Mouse (Mus musculus) layer of hippocampus, adult 6 months (tissue): ENCODE results near the gene Gm884. TPM values are rescaled to one million over a fixed set of nuclear protein-coding genes. Genes with fewer than 3 reads are reported as not detected.

ENCODE experiments used
- long read RNA-seq, 2 experiments: library from polyadenylated mRNA; unstranded; transcript quantifications; one replicate each; pipeline ENCODE4 v2.0.0; 2019 to 2020
- polyA plus RNA-seq: library from polyadenylated mRNA; unstranded; fragments of <200 nt; fragmentation: Nextera tagmentation; gene quantifications from 2 replicates; pipeline ENCODE4 v1.2.3, GENCODE M21; 2021

The Gm884 gene
- polyA plus RNA-seq = not detected in 2 replicates
- long read RNA-seq, experiment 1 = 0 reads
- long read RNA-seq, experiment 2 = 0 reads

DNA sequence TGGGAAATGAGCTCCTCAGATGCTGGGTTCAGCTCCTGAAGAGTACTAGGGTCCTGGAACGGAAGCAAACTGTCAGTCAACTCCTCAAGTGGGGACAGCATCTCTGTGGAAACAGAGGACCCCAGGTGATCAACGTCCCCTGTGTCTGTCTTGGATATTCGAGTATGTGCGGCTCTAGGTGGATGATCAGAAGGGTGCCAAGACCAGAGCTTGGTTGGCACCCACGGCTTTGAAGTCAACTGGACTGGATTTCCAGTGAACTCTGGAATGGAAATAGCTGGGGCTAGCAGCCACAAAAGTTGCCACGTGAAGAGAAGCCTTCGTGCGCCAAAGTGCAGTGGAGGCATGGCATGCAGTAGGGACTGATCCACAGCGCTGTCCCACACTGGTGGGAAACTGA, at the start of gene Gm884:
Gene Gm884, minus strand, starts transcription at position 101 of the 400 bp plus-strand sequence.

DNA sequence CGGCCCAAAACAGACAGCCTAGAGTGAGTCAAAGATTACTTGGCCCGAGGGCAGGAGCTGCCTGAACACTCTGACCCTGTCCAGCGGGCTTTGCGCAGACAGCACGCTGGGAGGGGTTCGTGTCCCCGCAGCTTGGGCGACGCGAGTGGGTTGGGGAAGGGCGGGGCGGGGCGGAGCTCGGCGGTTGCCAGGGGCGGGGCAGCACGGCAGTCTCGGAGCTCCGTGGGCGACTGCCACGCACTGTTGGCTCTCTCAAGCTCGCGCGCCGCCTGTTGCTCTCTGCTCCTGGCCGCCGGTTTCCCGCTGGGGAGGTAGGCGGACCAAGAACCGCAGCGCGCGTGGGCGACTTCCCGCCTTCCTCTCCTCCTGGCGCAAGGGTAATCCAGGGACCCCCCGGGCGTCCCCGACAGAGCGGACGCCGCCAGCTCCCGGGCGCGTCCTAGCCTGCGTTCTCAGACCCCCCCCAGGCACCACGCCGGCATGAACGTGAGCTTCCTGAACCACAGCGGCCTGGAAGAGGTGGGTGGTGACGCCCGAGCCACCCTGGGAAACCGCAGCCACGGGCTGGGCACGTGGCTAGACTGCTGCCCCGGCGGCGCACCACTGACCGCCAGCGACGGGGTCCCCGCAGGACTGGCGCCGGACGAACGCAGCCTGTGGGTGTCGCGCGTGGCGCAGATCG, 28.5 kb upstream of the Gm884 start, which contains the start of gene Rprml:
Gene Rprml, plus strand, starts transcription at position 270 of the 682 bp plus-strand sequence.

DNA sequence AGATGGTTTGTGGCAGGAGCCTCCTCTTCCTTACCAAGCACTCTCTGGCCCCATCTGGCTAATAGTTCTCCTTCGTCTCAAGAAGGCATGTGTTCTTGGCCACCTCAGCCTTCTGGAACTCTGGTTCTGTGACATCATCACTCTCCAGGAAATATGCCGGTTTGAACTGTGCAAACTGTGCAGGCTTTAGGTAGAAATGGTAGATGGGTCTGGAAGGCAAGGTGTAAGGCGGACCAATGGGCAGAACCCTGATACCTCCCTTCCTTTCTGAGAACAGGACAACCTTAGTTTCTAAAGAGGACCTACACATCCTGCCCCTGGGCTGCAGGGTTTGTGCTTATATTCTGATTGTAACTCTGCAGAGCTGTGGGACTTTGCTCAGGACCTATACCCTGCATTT, 17.9 kb upstream of the Gm884 start, which contains the start of gene Lyzl6:
Gene Lyzl6, minus strand, starts transcription at position 101 of the 400 bp plus-strand sequence.

DNA sequence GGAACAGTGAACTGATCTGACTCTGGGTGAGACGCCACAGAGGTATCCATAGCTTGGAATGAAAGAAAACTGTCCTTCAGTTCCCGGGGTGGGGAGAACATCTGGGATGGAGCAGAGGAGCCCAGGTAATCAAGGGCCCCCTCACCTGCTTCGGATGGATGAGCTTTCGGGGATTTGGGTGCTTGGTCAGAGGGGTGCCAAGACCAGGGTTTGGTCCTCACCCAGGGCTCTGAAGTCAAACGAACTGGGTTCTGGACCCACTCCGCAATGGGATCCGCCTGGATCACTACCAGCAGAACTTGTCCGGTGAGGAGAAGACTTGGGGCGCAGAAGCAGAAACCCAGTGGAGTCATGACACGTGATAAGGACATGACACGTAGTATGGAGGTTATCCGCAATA, 116.4 kb downstream of the Gm884 start, which contains the start of gene Lrrc37a:
Gene Lrrc37a, minus strand, starts transcription at position 101 of the 400 bp plus-strand sequence.

Other genes starting within 250 kb of the Gm884 start
- 3.7 and 4.1 TPM in 2 replicates for gene Plekhm1, start 208.5 kb downstream of the Gm884 start, polyA plus RNA-seq
- not detected in 2 replicates for gene Lrrc37a, start 116.5 kb downstream of the Gm884 start, polyA plus RNA-seq
- not detected in 2 replicates for gene Lyzl6, start 17.8 kb upstream of the Gm884 start, polyA plus RNA-seq
- 222 and 260 TPM in 2 replicates for gene Rprml, start 28.4 kb upstream of the Gm884 start, polyA plus RNA-seq
- gene Gosr2, start 76.8 kb upstream of the Gm884 start, polyA plus RNA-seq = 54.8 and 62.7 TPM in 2 replicates
- gene Wnt9b, start 128.7 kb upstream of the Gm884 start, polyA plus RNA-seq = 0.08 and 0.11 TPM in 2 replicates
- 1.9 and 2.3 TPM in 2 replicates for gene Wnt3, start 153.0 kb upstream of the Gm884 start, polyA plus RNA-seq